Mouse (Mus musculus) kidney, postnatal 0 days (tissue): ENCODE results near the gene Pde1c. TPM values are rescaled to one million over a fixed set of nuclear protein-coding genes. Genes with fewer than 3 reads are reported as not detected.

Source experiments
- ATAC-seq: fragments of 200-750 bp; cut with Nextera tagmentation; replicated peaks from 2 replicates; pipeline ENCODE4 v1.8.0; 2017; ENCODE audit warnings: low read depth, moderate number of reproducible peaks, moderate TSS enrichment, moderate library complexity; ENCODE audit not compliant: low FRiP score
- DNase-seq: peaks from one replicate; pipeline ENCODE4 v3.0.0-alpha.2; 2016; ENCODE audit warnings: low spot score
- H3K27ac ChIP-seq: fragments of 300-500 bp; sonication (generic); 2 replicates; pipeline ENCODE4 v1.5.1; 2014; ENCODE audit warnings: mild to moderate bottlenecking
- H3K27me3 ChIP-seq: fragments of 300-500 bp; sonication (generic); 2 replicates; pipeline ENCODE4 v1.6.1; 2014; ENCODE audit warnings: low read length, mixed read lengths; ENCODE audit not compliant: insufficient read depth
- H3K36me3 ChIP-seq: fragments of 300-500 bp; sonication (generic); 2 replicates; pipeline ENCODE4 v1.6.1; 2014; ENCODE audit warnings: low read length, mixed read lengths; ENCODE audit not compliant: insufficient read depth
- H3K4me1 ChIP-seq: fragments of 300-500 bp; sonication (generic); replicated peaks from 2 replicates; pipeline ENCODE4 v1.6.1; 2014; ENCODE audit warnings: antibody characterized with exemption, low read length, mixed read lengths; ENCODE audit not compliant: insufficient read depth
- H3K4me2 ChIP-seq: fragments of 300-500 bp; sonication (generic); 2 replicates; pipeline ENCODE4 v1.6.1; 2014; ENCODE audit warnings: mild to moderate bottlenecking, low read length, moderate library complexity, mixed read lengths
- H3K4me3 ChIP-seq: fragments of 300-500 bp; sonication (generic); replicated peaks from 2 replicates; pipeline ENCODE4 v1.5.1; 2014; ENCODE audit warnings: low read depth, low read length
- H3K9ac ChIP-seq: fragments of 300-500 bp; sonication (generic); 2 replicates; pipeline ENCODE4 v1.6.1; 2014; ENCODE audit warnings: low read depth, low read length
- H3K9me3 ChIP-seq: fragments of 300-500 bp; sonication (generic); replicated peaks from 2 replicates; pipeline ENCODE4 v1.6.1; 2016; ENCODE audit warnings: low read length, inconsistent platforms, mixed read lengths
- CTCF ChIP-seq: IDR thresholded peaks from 2 replicates; pipeline ENCODE4 v1.5.1; 2016; ENCODE audit warnings: antibody characterized with exemption, low read depth, mild to moderate bottlenecking, moderate library complexity
- WGBS: fragments of 180-500 bp; shearing (Covaris S2); extraction: QIAGEN DNeasy Blood & Tissue Kit; methylation state at CpG from one replicate; pipeline ENCODE4 v1.1.7; 2014; 5-methylcytosine and 5-hydroxymethylcytosine counted together
- polyA plus RNA-seq: library from polyadenylated mRNA; unstranded; fragments of >200 nt; fragmentation: Nextera tagmentation; extraction: Ambion mirVana; gene quantifications from 2 replicates; pipeline ENCODE4 v1.2.1, GENCODE M21; 2015

Pde1c gene
- polyA plus RNA-seq, 1 experiment from 2014 or later, result 0.99 TPM

DNA sequence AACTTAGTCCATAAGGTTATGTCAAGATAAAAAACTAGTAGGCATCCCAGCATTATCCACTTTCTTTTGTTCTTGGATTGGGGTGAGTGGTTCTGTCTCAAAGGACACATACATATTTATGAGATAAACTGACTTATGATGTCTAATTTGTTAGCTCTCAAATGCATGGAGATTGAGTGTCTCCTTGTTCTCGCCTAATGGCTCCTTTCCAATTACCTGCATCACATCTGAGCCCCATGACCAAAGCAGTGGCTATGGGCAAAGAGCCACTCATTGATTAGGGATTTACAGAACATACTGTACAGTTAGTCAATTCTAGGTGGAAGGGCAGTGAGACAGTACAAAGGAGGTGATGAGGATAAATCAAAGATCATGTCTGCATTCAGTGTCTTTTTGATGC lies 524.2 kb downstream of the Pde1c start:
- no peak overlapping the region for H3K4me3 ChIP-seq
- no peaks in the 10 kb centered on the region for H3K9me3 ChIP-seq
- WGBS, result 80% methylated on average over 1 of the region's 1 CpGs
- H3K9ac ChIP-seq, result no peak overlapping the region
- TF ChIP-seq CTCF, result no peak
- DNase-seq (no peak), ATAC-seq (no peak)
- H3K4me1 ChIP-seq, result no peaks in the 10 kb centered on the region
- H3K36me3 ChIP-seq, result no peaks in the 10 kb centered on the region
- H3K27ac ChIP-seq, result no peak overlapping the region
- no peak overlapping the region for H3K4me2 ChIP-seq
- H3K27me3 ChIP-seq, result no peaks in the 10 kb centered on the region

GRCm38 (mm10) chr6:56044270-56044669 lies 524.6 kb downstream of the Pde1c start:
- Histone ChIP-seq H3K9me3 (no peaks in the 10 kb centered on the region), H3K36me3 (no peaks in the 10 kb centered on the region), H3K4me2 (no peak overlapping the region), H3K27ac (no peak overlapping the region), H3K4me3 (no peak overlapping the region), H3K27me3 (no peaks in the 10 kb centered on the region), H3K4me1 (no peaks in the 10 kb centered on the region), H3K9ac (no peak overlapping the region)
- ATAC-seq (no peak), DNase-seq (no peak)
- WGBS, result 64% methylated on average over 5 of the region's 5 CpGs
- TF ChIP-seq CTCF, result no peak

GRCm38 (mm10) chr6:56039476-56040055 lies 529.3 kb downstream of the Pde1c start:
- ATAC-seq (no peak), DNase-seq (no peak)
- Histone ChIP-seq H3K9me3 (no peaks in the 10 kb centered on the region), H3K27me3 (no peaks in the 10 kb centered on the region), H3K9ac (no peak overlapping the region), H3K4me1 (no peaks in the 10 kb centered on the region), H3K4me3 (no peak overlapping the region), H3K4me2 (no peak overlapping the region), H3K36me3 (no peaks in the 10 kb centered on the region), H3K27ac (no peak overlapping the region)
- TF ChIP-seq CTCF, result no peak
- WGBS, result 64% methylated on average over 4 of the region's 4 CpGs

DNA sequence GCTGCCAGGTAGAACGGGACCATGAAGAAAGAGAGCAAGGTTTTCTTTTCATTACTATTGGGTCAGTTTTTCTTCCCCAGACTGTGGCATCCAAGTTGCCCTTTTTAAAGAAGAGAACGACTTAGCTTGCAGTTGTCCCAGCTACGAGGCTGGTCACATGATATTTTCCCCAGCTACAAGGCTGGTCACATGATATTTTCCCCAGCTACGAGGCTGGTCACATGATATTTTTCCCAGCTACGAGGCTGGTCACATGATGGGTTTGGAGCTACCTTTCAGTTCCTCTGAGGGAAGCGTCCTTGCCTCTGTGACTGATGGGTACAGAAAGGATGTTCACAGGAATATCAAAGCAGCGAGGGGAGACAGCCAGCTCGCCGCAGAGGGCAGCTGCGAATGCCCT lies 533.8 kb downstream of the Pde1c start:
- whole genome bisulfite sequencing, result 69% methylated on average over 10 of the region's 10 CpGs
- Histone ChIP-seq H3K27me3 (no peaks in the 10 kb centered on the region), H3K4me2 (no peak overlapping the region), H3K36me3 (no peaks in the 10 kb centered on the region), H3K9ac (no peak overlapping the region), H3K27ac (no peak overlapping the region), H3K4me3 (no peak overlapping the region), H3K9me3 (no peaks in the 10 kb centered on the region), H3K4me1 (no peaks in the 10 kb centered on the region)
- no peak for ATAC-seq
- DNase-seq, result no peak
- TF ChIP-seq CTCF, result no peak

DNA sequence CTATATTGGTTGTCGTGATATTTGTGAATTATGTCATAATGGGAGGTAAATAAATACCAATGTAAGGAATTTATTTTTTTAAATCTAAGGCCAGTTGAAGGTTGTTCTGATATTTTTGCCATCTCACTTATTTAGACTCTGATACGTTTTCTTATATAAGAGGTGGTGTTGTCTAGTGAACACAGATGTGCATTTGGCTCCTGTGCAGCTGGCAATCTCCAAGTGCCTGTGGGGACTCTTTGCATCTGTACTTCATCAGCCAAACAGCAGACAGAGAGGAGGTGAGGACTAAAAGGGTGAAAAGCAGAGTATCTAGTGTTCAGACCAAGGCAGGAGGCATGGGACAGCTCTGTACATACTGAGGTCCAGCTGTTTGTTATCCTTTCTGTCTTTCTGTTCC lies 536.7 kb downstream of the Pde1c start:
- H3K9me3 ChIP-seq, result no peaks in the 10 kb centered on the region
- H3K4me3 ChIP-seq, result no peak overlapping the region
- H3K27ac ChIP-seq, result no peak overlapping the region
- no peaks in the 10 kb centered on the region for H3K36me3 ChIP-seq
- H3K4me2 ChIP-seq, result no peak overlapping the region
- H3K27me3 ChIP-seq, result no peaks in the 10 kb centered on the region
- 69% methylated on average over 2 of the region's 2 CpGs for WGBS
- no peaks in the 10 kb centered on the region for H3K4me1 ChIP-seq
- TF ChIP-seq CTCF, result no peak
- H3K9ac ChIP-seq, result no peak overlapping the region
- DNase-seq, result no peak
- ATAC-seq, result no peak

DNA sequence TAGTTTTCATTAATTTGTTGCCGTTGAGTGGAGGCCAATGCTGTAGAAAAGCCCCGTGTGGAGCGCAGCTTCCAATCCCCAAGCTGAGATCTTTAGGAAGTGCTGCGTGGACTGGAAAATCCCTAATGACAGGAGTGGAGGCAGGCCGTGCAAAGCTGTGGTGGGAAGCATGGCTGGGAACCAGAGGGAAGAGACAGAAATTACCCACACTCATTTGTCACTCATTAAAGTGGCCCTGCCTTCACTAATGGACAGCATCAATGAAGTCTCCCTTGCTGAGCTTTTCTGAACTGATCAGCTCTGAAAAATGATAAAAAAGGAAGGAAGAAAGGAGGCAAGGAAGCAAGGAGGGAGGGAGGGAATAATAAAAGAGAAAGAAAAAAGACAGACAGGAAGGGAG lies 538.9 kb downstream of the Pde1c start:
- Histone ChIP-seq H3K4me3 (no peak overlapping the region), H3K27ac (no peak overlapping the region), H3K9me3 (no peaks in the 10 kb centered on the region), H3K4me2 (no peak overlapping the region), H3K36me3 (no peaks in the 10 kb centered on the region), H3K9ac (no peak overlapping the region), H3K27me3 (no peaks in the 10 kb centered on the region), H3K4me1 (no peaks in the 10 kb centered on the region)
- ATAC-seq, result no peak
- WGBS, result 60% methylated on average over 5 of the region's 5 CpGs
- no peak for TF ChIP-seq CTCF
- DNase-seq, result no peak

DNA sequence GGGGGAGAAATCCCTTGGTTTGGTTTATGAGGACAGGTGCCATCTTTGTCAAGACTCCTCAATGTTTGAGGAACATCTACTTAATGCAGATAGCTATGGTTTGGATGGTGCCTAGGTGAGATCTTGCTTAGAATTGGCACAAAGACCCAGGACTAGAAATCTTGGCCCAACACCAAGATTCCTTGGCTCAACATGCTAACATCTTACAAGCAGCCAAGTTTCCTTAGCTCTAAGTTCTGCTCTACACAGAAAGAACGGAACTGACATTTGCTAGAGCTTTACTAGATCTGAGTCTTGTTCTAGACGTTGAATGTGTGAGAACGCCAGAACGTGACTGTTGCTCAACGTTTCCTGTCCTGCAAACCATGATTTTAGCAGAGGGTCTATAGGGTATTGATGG lies 540.9 kb downstream of the Pde1c start:
- Histone ChIP-seq H3K9me3 (no peaks in the 10 kb centered on the region), H3K36me3 (no peaks in the 10 kb centered on the region), H3K27me3 (no peaks in the 10 kb centered on the region), H3K27ac (no peak overlapping the region), H3K4me2 (no peak overlapping the region), H3K4me3 (no peak overlapping the region), H3K4me1 (no peaks in the 10 kb centered on the region), H3K9ac (no peak overlapping the region)
- TF ChIP-seq CTCF, result no peak
- DNase-seq (no peak), ATAC-seq (no peak)
- WGBS, result 83% methylated on average over 5 of the region's 5 CpGs
